Mouse (Mus musculus): ENCODE data around the gene Hspb6. TPM values are rescaled to one million over a fixed set of nuclear protein-coding genes. Genes with fewer than 3 reads are reported as not detected.

Hspb6 gene
- total RNA-seq, 2 experiments from 2014 or later: 3.4 to 4.3 TPM

DNA sequence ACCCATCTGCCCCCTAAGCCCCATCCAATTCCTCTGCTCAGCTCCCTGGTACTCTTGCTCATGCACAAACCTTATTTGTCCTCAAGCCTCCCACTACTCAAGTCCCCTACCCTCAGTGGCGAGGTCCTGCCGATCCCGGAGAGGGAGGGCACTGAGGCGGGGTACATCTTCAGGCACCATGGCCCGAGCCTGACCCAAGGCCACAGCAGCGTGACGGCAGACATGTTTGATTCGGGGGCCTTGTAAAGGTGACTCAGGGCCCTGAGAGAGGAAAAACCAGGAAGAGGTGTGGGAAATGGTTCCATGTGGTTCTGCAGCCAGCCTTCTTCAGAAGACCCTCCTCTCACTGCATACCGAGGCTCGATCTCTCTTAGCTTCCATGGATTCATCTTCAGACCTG is 32.4 kb downstream of the Hspb6 start:
- no peak for DNase-seq (ENCODE audit: extremely low spot score in 1 of 2, low spot score in 1 of 2)

- no peak for DNase-seq (ENCODE audit: extremely low spot score in 1 of 2, low spot score in 1 of 2)
Observed at GRCm38 (mm10) chr7:30585170-30585569, 33.2 kb downstream of the Hspb6 start.

DNA sequence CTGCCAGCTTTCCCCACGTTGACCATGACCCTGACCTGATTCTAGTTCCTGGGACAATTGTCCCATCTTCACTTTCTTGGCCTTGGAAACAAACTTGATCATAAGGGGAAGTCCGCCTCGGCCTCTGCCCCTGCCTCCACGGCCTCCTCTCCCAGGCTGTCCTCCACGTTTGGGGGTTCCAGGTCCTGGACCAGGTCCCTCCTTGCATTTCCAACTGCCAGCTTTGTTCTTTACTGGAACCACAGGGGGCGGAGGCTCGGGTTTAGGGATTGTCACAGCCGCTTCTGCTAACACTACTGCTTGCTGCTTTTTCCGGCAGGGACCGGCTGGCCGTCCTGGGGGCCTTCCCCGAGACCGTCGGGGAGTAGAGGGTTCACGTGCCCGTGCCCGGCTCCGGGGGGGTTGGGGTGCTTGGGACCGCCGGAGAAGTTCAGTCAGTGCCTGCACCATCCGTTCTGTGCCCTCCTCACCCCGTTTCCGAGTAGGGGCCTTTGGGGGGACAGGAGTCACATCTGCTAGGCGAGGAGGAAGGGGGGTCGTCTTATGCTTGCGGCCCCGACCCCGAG is 34.6 kb downstream of the Hspb6 start:
- no peak for DNase-seq (ENCODE audit: extremely low spot score in 1 of 2, low spot score in 1 of 2)

DNA sequence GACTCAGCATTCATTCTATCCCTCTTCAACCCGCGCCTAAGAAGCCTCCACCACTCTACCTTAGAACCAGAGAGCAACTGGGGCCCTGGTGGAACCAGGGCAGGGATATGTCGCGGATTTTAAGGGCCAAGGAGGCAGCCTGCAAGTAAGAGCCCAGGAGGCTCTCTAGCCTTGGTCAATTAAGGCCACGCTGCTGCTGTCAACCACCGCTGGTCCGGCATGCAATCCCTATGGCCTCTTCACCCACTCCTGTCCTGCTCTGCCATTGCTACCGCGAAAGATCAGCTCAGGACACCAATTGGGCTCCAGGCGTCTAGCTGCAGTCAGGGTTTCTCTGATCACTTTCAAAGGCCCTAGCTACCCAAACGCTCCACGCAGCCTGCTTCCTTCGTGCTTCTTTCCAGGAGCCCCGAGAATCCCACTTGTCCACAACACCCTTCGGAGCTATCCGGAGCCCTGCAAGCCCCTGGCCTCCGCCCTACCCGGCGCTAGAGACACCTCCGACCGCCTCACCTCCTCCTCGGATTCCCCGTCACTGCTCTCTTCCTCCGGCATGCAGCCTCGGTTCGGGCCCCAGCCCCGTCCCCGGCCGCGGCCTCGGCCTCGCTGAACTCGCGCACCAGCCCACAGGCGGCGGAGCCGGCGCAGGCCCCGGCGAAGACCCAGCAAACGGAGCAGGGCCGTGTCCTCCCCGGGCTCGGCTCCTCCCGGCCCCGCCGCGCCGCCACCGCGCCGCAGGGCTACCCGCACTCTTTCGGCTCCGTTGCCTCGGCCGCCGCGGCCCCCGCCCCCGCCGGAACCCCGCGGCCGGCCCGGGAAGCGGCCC is 36.1 kb downstream of the Hspb6 start:
- peak; percentile 43 to 66 for DNase-seq (ENCODE audit: extremely low spot score in 1 of 2, low spot score in 1 of 2)

GRCm38 (mm10) chr7:30588676-30589434 is 36.9 kb downstream of the Hspb6 start, which contains the start of gene Kmt2b:
Kmt2b (minus strand) TSS chr7:30588726.
- DNase-seq (ENCODE audit: extremely low spot score in 1 of 2, low spot score in 1 of 2): peak; percentile 78 to 96

- DNase-seq (ENCODE audit: extremely low spot score in 1 of 2, low spot score in 1 of 2): peak; percentile 83 to 90
Observed at GRCm38 (mm10) chr7:30589435-30590301, 37.7 kb downstream of the Hspb6 start.

DNA sequence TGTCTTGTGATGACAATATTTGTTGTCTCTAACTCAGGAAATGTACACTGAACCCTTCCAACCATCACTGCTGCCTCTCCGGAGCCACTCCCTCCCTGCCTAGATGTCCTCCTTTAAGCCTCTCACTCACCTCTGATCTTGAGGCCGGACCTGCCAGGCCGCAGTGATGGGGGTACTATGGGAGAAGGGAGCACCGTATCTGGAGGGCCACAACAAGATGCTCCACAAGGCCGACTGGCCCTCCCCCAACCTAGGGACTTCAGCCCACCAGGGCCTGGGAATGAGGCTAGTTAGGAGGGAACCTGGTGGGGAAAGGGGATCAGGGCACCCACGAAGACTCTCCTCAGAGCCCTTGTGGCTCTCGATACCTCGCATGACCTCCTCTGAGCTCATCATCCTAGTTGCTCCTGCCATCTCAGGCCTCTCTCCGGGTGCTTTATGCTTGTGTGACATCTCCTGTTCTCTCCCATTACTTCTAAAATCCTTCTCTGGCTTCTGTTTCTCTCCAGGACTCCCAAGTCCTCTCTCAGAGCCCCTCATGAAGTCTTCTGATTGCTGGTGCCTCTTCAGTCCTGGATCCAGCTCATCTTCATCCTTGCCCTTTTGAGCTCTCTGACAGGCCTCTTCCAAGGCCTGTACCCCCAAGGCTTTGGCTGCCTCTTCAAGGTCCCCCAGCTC is 39.1 kb downstream of the Hspb6 start:
- DNase-seq (ENCODE audit: extremely low spot score in 1 of 2, low spot score in 1 of 2): no peak

GRCm38 (mm10) chr7:30591605-30591951 is 39.6 kb downstream of the Hspb6 start:
- DNase-seq (ENCODE audit: extremely low spot score in 1 of 2, low spot score in 1 of 2): no peak

DNA sequence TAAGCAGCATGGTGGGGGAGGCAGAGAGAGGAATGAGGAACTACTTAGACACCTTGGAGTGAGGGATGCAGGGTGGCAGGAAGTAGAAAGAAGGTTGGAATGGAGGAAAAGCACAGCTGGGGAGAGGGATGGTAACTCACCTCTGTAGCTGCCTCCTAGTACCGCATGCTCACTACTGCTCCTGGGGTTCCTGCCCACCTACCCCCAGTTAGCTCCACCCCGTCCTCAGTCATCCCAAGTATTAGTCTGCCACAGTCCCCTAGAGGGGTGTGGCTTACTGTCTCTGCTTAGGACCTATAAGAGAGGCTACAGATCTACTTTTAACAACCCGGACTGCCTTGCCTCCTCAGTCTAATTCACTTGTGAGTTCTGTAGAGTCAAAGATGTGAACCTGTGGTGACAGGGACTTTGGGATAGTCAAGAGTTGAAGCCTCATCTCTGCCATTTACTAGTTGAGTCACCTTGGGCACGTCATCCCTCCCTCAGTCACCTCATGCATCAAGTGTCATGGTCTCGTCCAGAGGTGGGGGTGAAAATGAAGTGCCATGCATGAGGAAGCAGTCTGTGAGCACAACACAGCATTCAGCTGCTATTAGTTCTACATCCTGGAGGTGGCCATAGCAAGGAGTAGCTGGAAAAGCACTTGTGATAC is 40.9 kb downstream of the Hspb6 start:
- DNase-seq (ENCODE audit: extremely low spot score in 1 of 2, low spot score in 1 of 2): no peak

- no peak for DNase-seq (ENCODE audit: extremely low spot score in 1 of 2, low spot score in 1 of 2)
Observed at GRCm38 (mm10) chr7:30593579-30594509, 41.9 kb downstream of the Hspb6 start.

GRCm38 (mm10) chr7:30594510-30595024 is 42.6 kb downstream of the Hspb6 start:
- DNase-seq (ENCODE audit: extremely low spot score in 1 of 2, low spot score in 1 of 2): no peak

GRCm38 (mm10) chr7:30596093-30596492 is 44.1 kb downstream of the Hspb6 start:
- DNase-seq (ENCODE audit: extremely low spot score in 1 of 2, low spot score in 1 of 2): no peak

DNA sequence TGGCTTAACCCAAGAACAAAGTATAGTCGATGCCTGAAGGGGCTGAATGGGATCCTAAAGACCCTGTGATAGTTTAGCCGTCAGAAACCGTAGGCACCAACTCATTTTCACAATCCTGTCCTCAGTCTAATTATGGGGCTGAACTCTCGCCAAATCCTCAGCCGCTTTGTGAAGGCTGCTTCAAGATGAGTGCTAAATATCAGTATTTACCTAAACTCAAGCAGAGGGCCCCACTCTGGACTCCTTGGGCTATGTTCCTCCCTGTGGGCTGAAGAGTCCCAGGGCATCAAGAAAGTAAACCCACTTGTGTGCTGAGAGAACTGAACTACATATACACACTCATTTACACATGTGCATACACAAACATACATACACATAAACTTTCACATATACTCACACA is 44.8 kb downstream of the Hspb6 start:
- DNase-seq (ENCODE audit: extremely low spot score in 1 of 2, low spot score in 1 of 2): no peak

DNA sequence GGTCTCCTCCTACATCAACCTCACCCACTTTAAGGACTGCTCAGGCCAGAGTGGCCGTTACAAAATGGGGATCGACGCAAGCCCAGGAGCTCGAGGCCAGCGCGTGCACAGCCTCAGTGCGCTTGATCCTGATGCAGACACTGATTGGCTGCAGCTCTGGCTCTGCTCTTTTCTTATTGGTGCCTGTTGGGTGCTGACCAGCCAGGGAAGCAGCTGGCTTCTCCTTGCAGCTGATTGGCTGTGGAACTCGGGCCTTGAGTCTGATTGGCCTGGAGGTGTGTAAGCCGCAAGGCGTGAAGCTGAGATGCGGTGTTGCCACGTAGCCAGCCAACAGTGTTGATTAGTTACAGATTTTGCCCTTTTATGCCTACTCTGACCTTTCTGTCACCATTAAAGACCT is 46.8 kb downstream of the Hspb6 start, which contains the start of gene Zbtb32:
TSS of gene Zbtb32 (minus strand) at position 124 of the 400 bp plus-strand sequence.
- no peak for DNase-seq (ENCODE audit: extremely low spot score in 1 of 2, low spot score in 1 of 2)

DNA sequence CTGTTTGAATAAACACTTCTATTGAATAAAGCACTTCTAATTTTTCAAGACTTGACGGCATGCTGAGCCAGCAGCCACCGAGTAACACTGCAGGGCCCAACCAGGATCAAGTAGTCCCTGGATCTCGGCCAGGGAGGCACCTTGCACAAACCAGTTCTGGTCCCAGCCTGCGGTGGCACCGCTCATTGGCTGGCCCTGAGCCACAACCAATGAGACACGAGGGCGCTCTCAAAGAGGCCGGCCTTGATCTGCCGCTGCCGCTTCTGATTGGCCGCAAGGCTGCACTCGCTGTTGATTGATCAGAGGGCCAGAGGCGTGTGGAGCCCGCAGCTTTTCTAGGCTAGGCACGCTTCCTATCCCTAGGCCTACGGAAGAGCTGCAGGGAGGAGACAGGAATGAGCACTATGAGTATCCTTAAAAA is 48.0 kb downstream of the Hspb6 start:
- peak; percentile 71 to 79 for DNase-seq (ENCODE audit: extremely low spot score in 1 of 2, low spot score in 1 of 2)

- no peak for DNase-seq (ENCODE audit: extremely low spot score in 1 of 2, low spot score in 1 of 2)
Observed at GRCm38 (mm10) chr7:30600651-30601050, 48.7 kb downstream of the Hspb6 start.

- DNase-seq (ENCODE audit: extremely low spot score in 1 of 2, low spot score in 1 of 2): no peak
Observed at GRCm38 (mm10) chr7:30602583-30602982, 50.6 kb downstream of the Hspb6 start.

- DNase-seq (ENCODE audit: extremely low spot score in 1 of 2, low spot score in 1 of 2): no peak
Observed at GRCm38 (mm10) chr7:30604424-30604823, 52.4 kb downstream of the Hspb6 start.
